Mouse (Mus musculus) kidney, embryonic 15.5 days (tissue): Measurements from ENCODE around the gene Ugt1a2. TPM values are rescaled to one million over a fixed set of nuclear protein-coding genes. Genes with fewer than 3 reads are reported as not detected.
A peak's percentile ranks its signal among the peaks of the same experiment; 100 is the strongest.

Experiments
- ATAC-seq: fragments of 200-750 bp; cut with Nextera tagmentation; replicated peaks from 2 replicates; pipeline ENCODE4 v1.8.0; 2017; ENCODE audit warnings: moderate TSS enrichment; ENCODE audit not compliant: low FRiP score
- H3K27ac ChIP-seq: fragments of 300-500 bp; sonication (generic); 2 replicates; pipeline ENCODE4 v1.5.1; 2015; ENCODE audit warnings: mild to moderate bottlenecking, inconsistent platforms
- H3K27me3 ChIP-seq: fragments of 300-500 bp; sonication (generic); 2 replicates; pipeline ENCODE4 v1.6.1; 2015; ENCODE audit warnings: inconsistent platforms
- H3K36me3 ChIP-seq: fragments of 300-500 bp; sonication (generic); 2 replicates; pipeline ENCODE4 v1.6.1; 2015; ENCODE audit warnings: inconsistent platforms
- H3K4me1 ChIP-seq: fragments of 300-500 bp; sonication (generic); 2 replicates; pipeline ENCODE4 v1.6.1; 2015; ENCODE audit warnings: inconsistent platforms
- H3K4me2 ChIP-seq: fragments of 300-500 bp; sonication (generic); 2 replicates; pipeline ENCODE4 v1.6.1; 2015; ENCODE audit warnings: moderate library complexity, mild to moderate bottlenecking, inconsistent platforms
- H3K4me3 ChIP-seq: fragments of 300-500 bp; sonication (generic); replicated peaks from 2 replicates; pipeline ENCODE4 v1.5.1; 2015; ENCODE audit warnings: mild to moderate bottlenecking, inconsistent platforms
- H3K9ac ChIP-seq: fragments of 300-500 bp; sonication (generic); 2 replicates; pipeline ENCODE4 v1.6.1; 2015; ENCODE audit warnings: mild to moderate bottlenecking, inconsistent platforms
- H3K9me3 ChIP-seq: fragments of 300-500 bp; sonication (generic); replicated peaks from 2 replicates; pipeline ENCODE4 v1.6.1; 2016; ENCODE audit warnings: inconsistent platforms
- WGBS: fragments of 180-500 bp; shearing (Covaris S2); methylation state at CpG from one replicate; pipeline ENCODE4 v1.1.7; 2015; ENCODE audit warnings: mixed read lengths; 5-methylcytosine and 5-hydroxymethylcytosine counted together
- polyA plus RNA-seq: library from polyadenylated mRNA; unstranded; fragments of >200 nt; fragmentation: Nextera tagmentation; extraction: Ambion mirVana; gene quantifications from 2 replicates; pipeline ENCODE4 v1.2.1, GENCODE M21; 2015

Gene Ugt1a2
- polyA plus RNA-seq, 1 experiment from 2014 or later, result 28.9 TPM

- Histone ChIP-seq H3K9me3 (peaks cover 32% of the 10 kb centered on the region), H3K4me3 (no peak overlapping the region), H3K9ac (no peak overlapping the region), H3K27ac (no peak overlapping the region), H3K27me3 (no peaks in the 10 kb centered on the region), H3K4me2 (no peak overlapping the region), H3K4me1 (peaks cover 13% of the 10 kb centered on the region), H3K36me3 (peaks cover 9% of the 10 kb centered on the region)
- 54% methylated on average over 2 of the region's 2 CpGs for WGBS
- ATAC-seq, result no peak
Measured at GRCm38 (mm10) chr1:88255466-88255857, 55.1 kb downstream of the Ugt1a2 start.

GRCm38 (mm10) chr1:88255989-88256754 lies 55.8 kb downstream of the Ugt1a2 start:
- no peak for ATAC-seq
- H3K9me3 ChIP-seq, result peaks cover 25% of the 10 kb centered on the region
- H3K4me3 ChIP-seq, result no peak overlapping the region
- H3K36me3 ChIP-seq, result peaks cover 16% of the 10 kb centered on the region
- no peak overlapping the region for H3K9ac ChIP-seq
- H3K4me1 ChIP-seq, result peaks cover 13% of the 10 kb centered on the region
- H3K4me2 ChIP-seq, result no peak overlapping the region
- WGBS, result 79% methylated on average over 13 of the region's 13 CpGs
- H3K27me3 ChIP-seq, result no peaks in the 10 kb centered on the region
- no peak overlapping the region for H3K27ac ChIP-seq

GRCm38 (mm10) chr1:88256886-88257663 lies 56.7 kb downstream of the Ugt1a2 start:
- WGBS, result 75% methylated on average over 10 of the region's 10 CpGs
- peaks cover 25% of the 10 kb centered on the region for H3K36me3 ChIP-seq
- H3K27ac ChIP-seq, result no peak overlapping the region
- peaks cover 23% of the 10 kb centered on the region for H3K9me3 ChIP-seq
- H3K4me2 ChIP-seq, result no peak overlapping the region
- H3K4me1 ChIP-seq, result peaks cover 13% of the 10 kb centered on the region
- no peaks in the 10 kb centered on the region for H3K27me3 ChIP-seq
- ATAC-seq, result no peak
- no peak overlapping the region for H3K9ac ChIP-seq
- H3K4me3 ChIP-seq, result no peak overlapping the region

GRCm38 (mm10) chr1:88257681-88258080 lies 57.3 kb downstream of the Ugt1a2 start:
- Histone ChIP-seq H3K4me1 (peaks cover 18% of the 10 kb centered on the region), H3K4me3 (no peak overlapping the region), H3K4me2 (no peak overlapping the region), H3K9ac (no peak overlapping the region), H3K27me3 (no peaks in the 10 kb centered on the region), H3K36me3 (peaks cover 31% of the 10 kb centered on the region), H3K9me3 (peaks cover 18% of the 10 kb centered on the region; the same call in 1 of the 2 replicates), H3K27ac (no peak overlapping the region)
- WGBS, result 80% methylated on average over 6 of the region's 6 CpGs
- no peak for ATAC-seq

GRCm38 (mm10) chr1:88258361-88258760 lies 58.0 kb downstream of the Ugt1a2 start:
- peaks cover 38% of the 10 kb centered on the region for H3K36me3 ChIP-seq
- H3K4me1 ChIP-seq, result peaks cover 20% of the 10 kb centered on the region
- H3K27me3 ChIP-seq, result no peaks in the 10 kb centered on the region
- no peak overlapping the region for H3K9ac ChIP-seq
- no peak overlapping the region for H3K4me2 ChIP-seq
- no peak for ATAC-seq
- 69% methylated on average over 6 of the region's 6 CpGs for WGBS
- no peak overlapping the region for H3K4me3 ChIP-seq
- peaks cover 18% of the 10 kb centered on the region; the same call in 1 of the 2 replicates for H3K9me3 ChIP-seq
- H3K27ac ChIP-seq, result no peak overlapping the region

- Histone ChIP-seq H3K9me3 (peaks cover 18% of the 10 kb centered on the region; the same call in 1 of the 2 replicates), H3K4me1 (peaks cover 20% of the 10 kb centered on the region), H3K4me3 (no peak overlapping the region), H3K36me3 (peaks cover 45% of the 10 kb centered on the region), H3K27ac (peak overlapping the region; percentile 2), H3K4me2 (no peak overlapping the region), H3K9ac (no peak overlapping the region), H3K27me3 (no peaks in the 10 kb centered on the region)
- peak; percentile 24 for ATAC-seq
- WGBS, result 56% methylated on average over 8 of the region's 8 CpGs
Measured at GRCm38 (mm10) chr1:88258881-88259642, 58.7 kb downstream of the Ugt1a2 start.

- Histone ChIP-seq H3K9me3 (peaks cover 18% of the 10 kb centered on the region; the same call in 1 of the 2 replicates), H3K36me3 (peaks cover 50% of the 10 kb centered on the region), H3K4me1 (peaks cover 20% of the 10 kb centered on the region), H3K9ac (no peak overlapping the region), H3K27ac (peak overlapping the region; percentile 2; the same call in 1 of the 2 replicates), H3K4me3 (no peak overlapping the region), H3K4me2 (no peak overlapping the region), H3K27me3 (no peaks in the 10 kb centered on the region)
- ATAC-seq, result peak; percentile 7
- 75% methylated on average over 4 of the region's 4 CpGs for WGBS
Measured at GRCm38 (mm10) chr1:88259643-88260024, 59.2 kb downstream of the Ugt1a2 start.

GRCm38 (mm10) chr1:88260114-88260513 lies 59.7 kb downstream of the Ugt1a2 start:
- peaks cover 20% of the 10 kb centered on the region for H3K4me1 ChIP-seq
- no peak overlapping the region for H3K9ac ChIP-seq
- no peak overlapping the region for H3K4me2 ChIP-seq
- H3K27me3 ChIP-seq, result no peaks in the 10 kb centered on the region
- ATAC-seq, result peak; percentile 19; the same call in 1 of the 2 replicates
- 73% methylated on average over 6 of the region's 6 CpGs for WGBS
- H3K4me3 ChIP-seq, result no peak overlapping the region
- no peak overlapping the region for H3K27ac ChIP-seq
- H3K36me3 ChIP-seq, result peaks cover 55% of the 10 kb centered on the region
- peaks cover 15% of the 10 kb centered on the region; the same call in 1 of the 2 replicates for H3K9me3 ChIP-seq

GRCm38 (mm10) chr1:88260604-88261377 lies 60.4 kb downstream of the Ugt1a2 start:
- Histone ChIP-seq H3K9me3 (0 out of 2 replicates have a peak, but pooled peaks cover 12% of the 10 kb centered on the region), H3K4me3 (no peak overlapping the region), H3K4me2 (no peak overlapping the region), H3K36me3 (peaks cover 62% of the 10 kb centered on the region), H3K4me1 (peaks cover 20% of the 10 kb centered on the region), H3K9ac (no peak overlapping the region), H3K27me3 (no peaks in the 10 kb centered on the region), H3K27ac (no peak overlapping the region)
- WGBS, result 82% methylated on average over 10 of the region's 10 CpGs
- ATAC-seq, result no peak

GRCm38 (mm10) chr1:88261706-88262105 lies 61.3 kb downstream of the Ugt1a2 start:
- Histone ChIP-seq H3K27me3 (no peaks in the 10 kb centered on the region), H3K9me3 (0 out of 2 replicates have a peak, but pooled peaks cover 5% of the 10 kb centered on the region), H3K36me3 (peaks cover 71% of the 10 kb centered on the region), H3K27ac (no peak overlapping the region), H3K4me1 (peaks cover 20% of the 10 kb centered on the region), H3K4me3 (no peak overlapping the region), H3K4me2 (no peak overlapping the region), H3K9ac (no peak overlapping the region)
- ATAC-seq, result no peak
- WGBS, result 84% methylated on average over 7 of the region's 7 CpGs

GRCm38 (mm10) chr1:88262255-88262654 lies 61.9 kb downstream of the Ugt1a2 start:
- 62% methylated on average over 4 of the region's 4 CpGs for WGBS
- no peaks in the 10 kb centered on the region for H3K27me3 ChIP-seq
- no peak overlapping the region for H3K4me2 ChIP-seq
- peaks cover 20% of the 10 kb centered on the region for H3K4me1 ChIP-seq
- H3K9me3 ChIP-seq, result 0 out of 2 replicates have a peak, but pooled peaks cover 2% of the 10 kb centered on the region
- ATAC-seq, result no peak
- peaks cover 77% of the 10 kb centered on the region for H3K36me3 ChIP-seq
- no peak overlapping the region for H3K4me3 ChIP-seq
- no peak overlapping the region for H3K27ac ChIP-seq
- no peak overlapping the region for H3K9ac ChIP-seq
